Mouse (Mus musculus): ENCODE results near the gene Slc6a19. TPM values are rescaled to one million over a fixed set of nuclear protein-coding genes. Genes with fewer than 3 reads are reported as not detected.

The Slc6a19 gene
- polyA plus RNA-seq (2014; fragmentation: Illumina TruSeq; extraction: RNeasy Lipid Tissue Mini Kit (QIAGEN cat#74804); ENCODE audit: low read depth, low replicate concordance) = 0.07 TPM

DNA sequence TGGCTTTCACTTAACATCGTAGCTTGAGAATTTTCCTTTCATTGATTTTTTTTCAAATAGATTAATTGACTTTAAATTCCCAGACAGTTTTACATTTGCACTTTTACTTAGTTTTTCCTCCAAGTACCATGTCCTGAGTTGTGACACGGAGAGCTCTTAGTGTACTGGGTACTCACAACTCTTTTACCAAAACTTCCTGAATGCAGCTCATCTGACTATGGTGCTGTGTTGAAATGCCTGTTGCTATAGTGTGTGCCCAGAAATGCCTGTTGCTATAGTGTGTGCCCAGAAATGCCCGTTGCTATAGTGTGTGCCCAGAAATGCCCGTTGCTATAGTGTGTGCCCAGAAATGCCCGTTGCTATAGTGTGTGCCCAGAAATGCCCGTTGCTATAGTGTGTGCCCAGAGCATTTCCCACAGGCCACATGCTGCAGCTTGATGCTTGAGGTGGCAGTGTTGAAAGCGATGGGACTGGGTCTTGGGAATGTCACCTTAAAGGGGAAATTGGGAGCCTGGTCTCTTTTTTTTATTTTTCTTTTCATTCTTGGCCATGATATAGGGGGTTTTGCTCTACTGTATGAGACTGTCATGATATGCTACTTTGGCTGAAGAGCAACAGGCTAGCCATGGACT, at the start of gene Slc6a19:
Gene Slc6a19 (minus strand): TSS at position 172 of the 632 bp plus-strand sequence.

GRCm38 (mm10) chr13:73732742-73733700, 28.4 kb upstream of the Slc6a19 start, which contains the start of gene Slc12a7:
TSS of gene Slc12a7 (plus strand) at chr13:73733094.

GRCm38 (mm10) chr13:73677853-73678252, 26.8 kb downstream of the Slc6a19 start, which contains the start of gene Slc6a18:
TSS of gene Slc6a18 (minus strand) at chr13:73678023.

Other genes starting within 250 kb of the Slc6a19 start
- gene Lpcat1, start 237.7 kb downstream of the Slc6a19 start, polyA plus RNA-seq (2014; fragmentation: Illumina TruSeq; extraction: RNeasy Lipid Tissue Mini Kit (QIAGEN cat#74804); ENCODE audit: low read depth, low replicate concordance) = 0.83 TPM
- not detected for gene Slc6a3, start 168.1 kb downstream of the Slc6a19 start, polyA plus RNA-seq (2014; fragmentation: Illumina TruSeq; extraction: RNeasy Lipid Tissue Mini Kit (QIAGEN cat#74804); ENCODE audit: low read depth, low replicate concordance)
- gene Clptm1l, start 100.9 kb downstream of the Slc6a19 start, polyA plus RNA-seq (2014; fragmentation: Illumina TruSeq; extraction: RNeasy Lipid Tissue Mini Kit (QIAGEN cat#74804); ENCODE audit: low read depth, low replicate concordance) = 85.4 TPM
- gene Tert, start 78.0 kb downstream of the Slc6a19 start, polyA plus RNA-seq (2014; fragmentation: Illumina TruSeq; extraction: RNeasy Lipid Tissue Mini Kit (QIAGEN cat#74804); ENCODE audit: low read depth, low replicate concordance) = 0.49 TPM
- gene Slc6a18, start 26.8 kb downstream of the Slc6a19 start, polyA plus RNA-seq (2014; fragmentation: Illumina TruSeq; extraction: RNeasy Lipid Tissue Mini Kit (QIAGEN cat#74804); ENCODE audit: low read depth, low replicate concordance) = not detected
- 1.7 TPM for gene Slc12a7, start 28.2 kb upstream of the Slc6a19 start, polyA plus RNA-seq (2014; fragmentation: Illumina TruSeq; extraction: RNeasy Lipid Tissue Mini Kit (QIAGEN cat#74804); ENCODE audit: low read depth, low replicate concordance)
- gene Nkd2, start 142.8 kb upstream of the Slc6a19 start, polyA plus RNA-seq (2014; fragmentation: Illumina TruSeq; extraction: RNeasy Lipid Tissue Mini Kit (QIAGEN cat#74804); ENCODE audit: low read depth, low replicate concordance) = 0.90 TPM
- 25.5 TPM for gene Trip13, start 232.9 kb upstream of the Slc6a19 start, polyA plus RNA-seq (2014; fragmentation: Illumina TruSeq; extraction: RNeasy Lipid Tissue Mini Kit (QIAGEN cat#74804); ENCODE audit: low read depth, low replicate concordance)
- gene Brd9, start 232.9 kb upstream of the Slc6a19 start, polyA plus RNA-seq (2014; fragmentation: Illumina TruSeq; extraction: RNeasy Lipid Tissue Mini Kit (QIAGEN cat#74804); ENCODE audit: low read depth, low replicate concordance) = 42.1 TPM

Measured in testis, adult 10 weeks (tissue).